Mouse (Mus musculus): Measurements from ENCODE around the gene Tex101. TPM values are rescaled to one million over a fixed set of nuclear protein-coding genes. Genes with fewer than 3 reads are reported as not detected.
A peak's percentile ranks its signal among the peaks of the same experiment; 100 is the strongest.
"Not testable (repeated sequence)": the region's sequence is repeated elsewhere in the genome, so short reads cannot be mapped to it uniquely, and the experiment has no call there.

The Tex101 gene
- total RNA-seq, 2 experiments from 2014 or later = not detected

GRCm38 (mm10) chr7:24630116-24630880 is 46.2 kb downstream of the Tex101 start:
- DNase-seq = no peak

GRCm38 (mm10) chr7:24629672-24630071 is 46.8 kb downstream of the Tex101 start:
- no peak for DNase-seq

GRCm38 (mm10) chr7:24628685-24629610 is 47.5 kb downstream of the Tex101 start:
- peak; percentile 23 to 43 for DNase-seq

- no peak for DNase-seq
Observed at GRCm38 (mm10) chr7:24622967-24623366, 53.5 kb downstream of the Tex101 start.

- DNase-seq = no peak
Observed at GRCm38 (mm10) chr7:24621193-24621592, 55.3 kb downstream of the Tex101 start.

- no peak for DNase-seq
Observed at GRCm38 (mm10) chr7:24619671-24620397, 56.6 kb downstream of the Tex101 start.

GRCm38 (mm10) chr7:24618374-24618773 is 58.1 kb downstream of the Tex101 start:
- DNase-seq = not testable (repeated sequence)

Other genes with a start within 250 kb of the Tex101 start
- not detected for gene Irgc1, start 224.4 kb downstream of the Tex101 start, total RNA-seq (2021)
- under 1 TPM in 1 of 2 experiments, not detected in 1; 0.68 TPM for gene Plaur, start 214.2 kb downstream of the Tex101 start, total RNA-seq (2021)
- gene Cadm4, start 194.7 kb downstream of the Tex101 start, total RNA-seq (2021) = 100 to 1,000 TPM; 137 to 142 TPM
- gene Zfp428, start 169.7 kb downstream of the Tex101 start, total RNA-seq (2021) = 10 to 100 TPM; 36.2 to 42.1 TPM
- not detected for gene AC161166.1, start 164.2 kb downstream of the Tex101 start, total RNA-seq (2021)
- 10 to 100 TPM; 67.7 to 69.6 TPM for gene Irgq, start 146.0 kb downstream of the Tex101 start, total RNA-seq (2021)
- not detected for gene Pinlyp, start 130.6 kb downstream of the Tex101 start, total RNA-seq (2021)
- 10 to 100 TPM; 34.2 to 37.7 TPM for gene Xrcc1, start 130.4 kb downstream of the Tex101 start, total RNA-seq (2021)
- gene Ethe1, start 89.1 kb downstream of the Tex101 start, total RNA-seq (2021) = 10 to 100 TPM in 1 of 2 experiments, 1 to 10 TPM in 1; 10.0 to 12.0 TPM
- 1 to 10 TPM; 4.7 to 5.7 TPM for gene Zfp575, start 89.0 kb downstream of the Tex101 start, total RNA-seq (2021)
- under 1 TPM in 1 of 2 experiments, not detected in 1; 0.30 TPM for gene Phldb3, start 65.9 kb downstream of the Tex101 start, total RNA-seq (2021)
- gene Lypd3, start 40.1 kb downstream of the Tex101 start, total RNA-seq (2021) = under 1 TPM; 0.40 to 0.68 TPM
- gene BC049730, start 32.6 kb upstream of the Tex101 start, total RNA-seq (2021) = not detected
- gene Gm4763, start 50.2 kb upstream of the Tex101 start, total RNA-seq (2021) = not detected
- not detected for gene Cd177, start 83.6 kb upstream of the Tex101 start, total RNA-seq (2021)
- not detected for gene Ceacam10, start 100.5 kb upstream of the Tex101 start, total RNA-seq (2021)
- gene Gm9844, start 185.5 kb upstream of the Tex101 start, total RNA-seq (2021) = not detected
- gene Lypd4, start 193.3 kb upstream of the Tex101 start, total RNA-seq (2021) = not detected
- gene Dmrtc2, start 193.4 kb upstream of the Tex101 start, total RNA-seq (2021) = not detected
- 100 to 1,000 TPM; 490 to 494 TPM for gene Rps19, start 207.7 kb upstream of the Tex101 start, total RNA-seq (2021)
- gene Cd79a, start 220.7 kb upstream of the Tex101 start, total RNA-seq (2021) = under 1 TPM in 1 of 2 experiments, not detected in 1; 0.43 TPM
- 10 to 100 TPM; 81.1 to 86.9 TPM for gene Arhgef1, start 226.2 kb upstream of the Tex101 start, total RNA-seq (2021)

All from layer of hippocampus, postnatal 36 days (tissue).